Mouse (Mus musculus) heart, adult 18-20 months (tissue): ENCODE results near the gene Bcar1. TPM values are rescaled to one million over a fixed set of nuclear protein-coding genes. Genes with fewer than 3 reads are reported as not detected.

Source experiments
- DNase-seq, 2 experiments: peaks; one replicate each; pipeline ENCODE4 v3.0.0; 2021 to 2022; ENCODE audit warnings: mixed read lengths in 1 of 2
- total RNA-seq, 2 experiments: library from RNA; stranded (reverse); gene quantifications; 2 replicates each; pipeline ENCODE4 v1.2.3; 2021

The Bcar1 gene
- total RNA-seq, 2 experiments from 2014 or later: 18.9 to 19.1 TPM

GRCm38 (mm10) chr8:111769764-111770428 lies 26.3 kb upstream of the Bcar1 start:
- peak in 1 of 2 experiments; percentile 75 for DNase-seq

GRCm38 (mm10) chr8:111769296-111769695 lies 25.7 kb upstream of the Bcar1 start:
- DNase-seq: no peak

GRCm38 (mm10) chr8:111768651-111769050 lies 25.0 kb upstream of the Bcar1 start:
- DNase-seq: no peak

- DNase-seq: no peak
Observed at GRCm38 (mm10) chr8:111765616-111766015, 22.0 kb upstream of the Bcar1 start.

GRCm38 (mm10) chr8:111765096-111765495 lies 21.5 kb upstream of the Bcar1 start:
- no peak for DNase-seq

GRCm38 (mm10) chr8:111760708-111761107 lies 17.1 kb upstream of the Bcar1 start:
- no peak for DNase-seq

GRCm38 (mm10) chr8:111758817-111759216 lies 15.2 kb upstream of the Bcar1 start:
- no peak for DNase-seq

- DNase-seq: no peak
Observed at GRCm38 (mm10) chr8:111757599-111757998, 14.0 kb upstream of the Bcar1 start.

- DNase-seq: no peak
Observed at GRCm38 (mm10) chr8:111754736-111755135, 11.1 kb upstream of the Bcar1 start.

GRCm38 (mm10) chr8:111754088-111754487 lies 10.5 kb upstream of the Bcar1 start:
- no peak for DNase-seq

GRCm38 (mm10) chr8:111748766-111749165 lies 5.2 kb upstream of the Bcar1 start:
- DNase-seq: no peak

- no peak for DNase-seq
Observed at GRCm38 (mm10) chr8:111747866-111748649, 4.4 kb upstream of the Bcar1 start.

- DNase-seq: no peak
Observed at GRCm38 (mm10) chr8:111746582-111747465, 3.2 kb upstream of the Bcar1 start.

GRCm38 (mm10) chr8:111745591-111746418 lies 2.2 kb upstream of the Bcar1 start:
- DNase-seq: peak; percentile 84 to 89

- DNase-seq: no peak
Observed at GRCm38 (mm10) chr8:111745086-111745485, 1.5 kb upstream of the Bcar1 start.

- no peak for DNase-seq
Observed at GRCm38 (mm10) chr8:111743101-111743791, 363 bp downstream of the Bcar1 start.

- no peak for DNase-seq
Observed at GRCm38 (mm10) chr8:111742261-111743037, 1.2 kb downstream of the Bcar1 start.

- DNase-seq: no peak
Observed at GRCm38 (mm10) chr8:111741556-111741955, 2.1 kb downstream of the Bcar1 start.

GRCm38 (mm10) chr8:111740994-111741393 lies 2.6 kb downstream of the Bcar1 start:
- no peak for DNase-seq

GRCm38 (mm10) chr8:111740301-111740711 lies 3.3 kb downstream of the Bcar1 start:
- peak in 1 of 2 experiments; percentile 66 for DNase-seq
